Mouse (Mus musculus): Measurements from ENCODE around the gene Sprr2i. TPM values are rescaled to one million over a fixed set of nuclear protein-coding genes. Genes with fewer than 3 reads are reported as not detected.

The Sprr2i gene
- not detected for polyA plus RNA-seq (2014; fragmentation: Illumina TruSeq; extraction: RNeasy Lipid Tissue Mini Kit (QIAGEN cat#74804); ENCODE audit: low read depth, low replicate concordance)

DNA sequence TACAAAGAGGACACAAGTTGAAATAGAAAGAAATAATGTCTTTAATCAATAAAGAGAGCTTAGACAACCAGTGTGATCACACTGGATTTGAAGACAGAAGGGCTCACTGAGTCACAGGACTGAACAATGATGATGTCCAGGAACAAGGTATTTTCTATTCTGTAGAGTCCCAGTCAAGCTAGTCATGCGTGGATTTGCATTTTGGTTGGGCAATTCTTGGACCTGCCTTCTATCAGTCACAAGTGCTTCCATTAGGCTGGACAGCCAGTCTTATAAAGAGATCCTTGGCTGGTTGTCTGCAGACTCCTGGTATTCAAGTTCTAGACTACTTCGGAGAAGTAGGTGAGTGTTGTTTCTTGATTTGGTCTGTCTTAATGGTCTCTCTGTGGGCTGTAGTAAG lies at the start of gene Sprr2i:
Sprr2i (plus strand) TSS at position 301 of the 400 bp plus-strand sequence.

DNA sequence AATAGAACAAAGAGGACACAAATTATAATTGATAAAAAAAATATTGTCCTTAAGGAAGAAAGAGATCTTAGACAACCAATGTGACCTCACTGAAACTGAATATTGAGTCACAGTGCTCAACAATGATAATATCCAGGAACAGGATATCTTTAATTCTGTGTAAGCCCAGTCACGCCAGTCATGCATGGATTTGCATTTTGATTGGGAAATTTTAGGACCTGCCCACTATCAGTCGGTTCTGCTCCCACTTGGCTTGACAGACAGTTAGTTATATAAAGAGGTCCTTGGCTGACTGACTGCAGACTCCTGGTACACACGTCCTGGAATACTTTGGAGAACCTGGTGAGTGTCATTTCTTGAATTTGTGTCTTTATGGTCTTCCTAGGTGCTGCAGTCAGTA lies 42.9 kb upstream of the Sprr2i start, which contains the start of gene Sprr2f:
Sprr2f (plus strand) TSS at position 301 of the 400 bp plus-strand sequence.

DNA sequence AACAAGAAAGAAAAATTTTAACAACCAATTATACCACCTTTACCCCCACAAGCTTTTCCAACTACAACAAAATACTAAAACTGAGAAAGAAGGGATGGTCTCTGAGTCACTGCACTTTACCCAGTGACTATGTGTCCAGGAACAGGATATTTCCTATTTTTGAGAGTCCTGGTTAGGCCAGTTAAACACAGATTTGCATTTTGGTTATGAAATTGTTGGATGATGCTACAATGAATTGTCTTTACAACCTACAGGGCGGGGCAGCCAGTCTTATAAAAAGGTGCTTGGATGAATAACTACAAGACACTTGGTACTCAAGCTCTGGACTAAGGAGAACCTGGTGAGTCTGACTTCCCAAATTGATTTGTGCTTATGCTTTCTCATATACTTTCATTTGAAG lies 22.4 kb upstream of the Sprr2i start, which contains the start of gene Sprr2h:
Sprr2h (plus strand) TSS at position 301 of the 400 bp plus-strand sequence.

DNA sequence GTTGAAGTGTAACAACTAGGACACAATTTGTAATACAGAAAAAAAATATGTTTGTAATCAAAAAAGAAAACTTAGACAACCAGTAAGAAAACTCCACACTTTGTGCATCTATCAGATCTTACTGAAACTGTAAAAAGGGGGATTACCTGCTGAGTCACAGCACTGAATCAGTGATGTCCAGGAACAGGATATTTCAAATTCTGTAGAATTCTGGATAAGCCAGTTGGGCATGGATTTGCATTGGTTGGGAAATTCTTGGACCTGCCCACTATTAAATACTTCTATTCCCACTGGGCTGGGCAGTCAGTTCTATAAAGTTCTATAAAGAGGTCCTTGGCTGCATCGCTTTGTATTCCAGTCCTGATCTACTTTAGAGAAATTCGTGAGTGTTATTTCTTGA lies 10.0 kb downstream of the Sprr2i start, which contains the start of gene Sprr2j-ps:
Sprr2j-ps (plus strand) TSS at position 301 of the 400 bp plus-strand sequence.

DNA sequence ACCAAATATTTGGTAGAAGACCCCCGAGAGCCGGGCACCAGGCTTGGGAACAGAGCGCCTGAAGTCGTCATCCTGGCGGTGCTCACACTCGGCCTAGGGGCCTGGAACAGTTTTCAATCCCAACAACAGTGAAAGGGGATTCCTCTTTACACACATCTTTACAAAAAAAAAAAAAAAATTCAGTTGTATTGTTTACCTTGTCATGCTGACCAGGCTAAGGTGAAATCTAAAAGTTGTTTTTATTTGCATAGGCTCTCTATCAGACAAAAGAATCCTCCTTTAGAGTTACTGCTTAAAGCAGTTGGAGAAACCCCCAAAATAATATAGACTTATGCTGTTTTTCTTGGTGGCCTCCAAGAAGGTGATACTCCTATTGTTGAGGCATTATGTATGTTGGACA lies 21.5 kb downstream of the Sprr2i start, which contains the start of gene Gm9774:
Gm9774 (minus strand) TSS at position 101 of the 400 bp plus-strand sequence.

DNA sequence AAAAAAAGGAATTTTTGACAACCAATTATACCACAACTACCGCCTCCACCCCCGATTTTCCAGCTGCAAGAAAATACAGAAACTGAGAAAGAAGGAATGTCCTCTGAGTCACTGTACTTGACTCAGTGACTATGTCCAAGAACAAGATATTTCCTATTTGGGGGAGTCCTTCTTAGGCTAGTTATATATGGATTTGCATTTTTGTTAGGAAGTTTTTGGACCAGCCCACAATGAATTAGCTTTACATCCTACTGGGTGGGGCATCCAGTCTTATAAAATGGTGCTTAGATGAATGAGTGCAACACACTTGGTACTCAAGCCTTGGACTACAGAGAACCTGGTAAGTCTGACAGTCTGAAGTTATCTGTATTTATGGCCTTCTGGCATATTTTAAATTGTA lies 24.5 kb downstream of the Sprr2i start, which contains the start of gene Sprr2k:
Sprr2k (plus strand) TSS at position 301 of the 400 bp plus-strand sequence.

DNA sequence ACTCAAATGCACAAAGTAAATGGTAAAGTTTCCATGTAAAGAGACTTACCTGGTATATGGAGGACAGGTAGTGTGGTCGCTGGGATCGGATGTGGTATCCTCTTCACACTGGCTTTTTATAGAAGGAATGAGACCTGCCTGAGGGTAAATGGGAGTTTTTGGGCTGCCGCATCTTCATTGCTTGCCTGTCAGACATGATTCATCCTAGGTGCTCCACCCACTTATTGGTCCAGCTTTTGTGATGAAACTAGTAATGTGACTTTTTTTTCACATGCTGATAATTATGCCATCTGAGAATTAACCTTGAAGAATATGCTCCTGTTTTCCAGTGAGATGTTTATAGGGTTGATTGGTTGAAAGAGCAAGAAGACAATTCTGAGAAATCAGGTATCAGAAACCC lies 30.9 kb downstream of the Sprr2i start, which contains the start of gene Sprr1b:
Sprr1b (minus strand) TSS at position 101 of the 400 bp plus-strand sequence.

DNA sequence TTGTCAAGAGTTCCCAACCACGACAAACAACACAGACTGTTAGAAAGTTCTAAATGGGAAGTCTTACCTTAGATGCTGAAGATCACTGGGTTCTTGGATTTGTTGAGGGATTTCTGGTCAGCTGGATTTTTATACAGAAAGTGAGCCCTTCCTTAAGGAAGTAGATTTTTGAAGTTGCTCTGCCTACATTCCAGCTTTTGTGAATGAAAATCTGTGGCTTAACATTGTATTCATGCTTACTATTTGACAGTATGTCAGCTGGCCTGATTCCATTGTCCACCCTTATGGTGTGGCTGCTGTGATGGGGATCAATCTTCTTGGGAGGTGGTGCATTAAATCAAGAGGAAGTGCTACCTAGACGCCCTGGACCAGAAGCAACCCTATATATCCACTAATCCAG lies 50.8 kb downstream of the Sprr2i start, which contains the start of gene Sprr3:
Sprr3 (minus strand) TSS at position 101 of the 400 bp plus-strand sequence.

Other genes starting within 250 kb of the Sprr2i start
- gene Sprr2a1, start 192.2 kb upstream of the Sprr2i start, polyA plus RNA-seq (2014; fragmentation: Illumina TruSeq; extraction: RNeasy Lipid Tissue Mini Kit (QIAGEN cat#74804); ENCODE audit: low read depth, low replicate concordance), result 1.1 TPM
- gene Sprr2a2, start 192.1 kb upstream of the Sprr2i start, polyA plus RNA-seq (2014; fragmentation: Illumina TruSeq; extraction: RNeasy Lipid Tissue Mini Kit (QIAGEN cat#74804); ENCODE audit: low read depth, low replicate concordance), result 11.2 TPM
- 0.85 TPM for gene Sprr2a3, start 122.6 kb upstream of the Sprr2i start, polyA plus RNA-seq (2014; fragmentation: Illumina TruSeq; extraction: RNeasy Lipid Tissue Mini Kit (QIAGEN cat#74804); ENCODE audit: low read depth, low replicate concordance)
- not detected for gene Sprr2b, start 91.4 kb upstream of the Sprr2i start, polyA plus RNA-seq (2014; fragmentation: Illumina TruSeq; extraction: RNeasy Lipid Tissue Mini Kit (QIAGEN cat#74804); ENCODE audit: low read depth, low replicate concordance)
- gene Sprr2d, start 68.9 kb upstream of the Sprr2i start, polyA plus RNA-seq (2014; fragmentation: Illumina TruSeq; extraction: RNeasy Lipid Tissue Mini Kit (QIAGEN cat#74804); ENCODE audit: low read depth, low replicate concordance), result not detected
- not detected for gene Sprr2e, start 55.8 kb upstream of the Sprr2i start, polyA plus RNA-seq (2014; fragmentation: Illumina TruSeq; extraction: RNeasy Lipid Tissue Mini Kit (QIAGEN cat#74804); ENCODE audit: low read depth, low replicate concordance)
- gene Sprr2f, start 42.8 kb upstream of the Sprr2i start, polyA plus RNA-seq (2014; fragmentation: Illumina TruSeq; extraction: RNeasy Lipid Tissue Mini Kit (QIAGEN cat#74804); ENCODE audit: low read depth, low replicate concordance), result not detected
- not detected for gene Sprr2h, start 22.3 kb upstream of the Sprr2i start, polyA plus RNA-seq (2014; fragmentation: Illumina TruSeq; extraction: RNeasy Lipid Tissue Mini Kit (QIAGEN cat#74804); ENCODE audit: low read depth, low replicate concordance)
- not detected for gene Sprr2j-ps, start 10.1 kb downstream of the Sprr2i start, polyA plus RNA-seq (2014; fragmentation: Illumina TruSeq; extraction: RNeasy Lipid Tissue Mini Kit (QIAGEN cat#74804); ENCODE audit: low read depth, low replicate concordance)
- gene Gm9774, start 21.4 kb downstream of the Sprr2i start, polyA plus RNA-seq (2014; fragmentation: Illumina TruSeq; extraction: RNeasy Lipid Tissue Mini Kit (QIAGEN cat#74804); ENCODE audit: low read depth, low replicate concordance), result 4.8 TPM
- gene Sprr2k, start 24.6 kb downstream of the Sprr2i start, polyA plus RNA-seq (2014; fragmentation: Illumina TruSeq; extraction: RNeasy Lipid Tissue Mini Kit (QIAGEN cat#74804); ENCODE audit: low read depth, low replicate concordance), result not detected
- gene Sprr1b, start 30.8 kb downstream of the Sprr2i start, polyA plus RNA-seq (2014; fragmentation: Illumina TruSeq; extraction: RNeasy Lipid Tissue Mini Kit (QIAGEN cat#74804); ENCODE audit: low read depth, low replicate concordance), result not detected
- gene Sprr3, start 50.7 kb downstream of the Sprr2i start, polyA plus RNA-seq (2014; fragmentation: Illumina TruSeq; extraction: RNeasy Lipid Tissue Mini Kit (QIAGEN cat#74804); ENCODE audit: low read depth, low replicate concordance), result not detected
- gene Sprr1a, start 77.9 kb downstream of the Sprr2i start, polyA plus RNA-seq (2014; fragmentation: Illumina TruSeq; extraction: RNeasy Lipid Tissue Mini Kit (QIAGEN cat#74804); ENCODE audit: low read depth, low replicate concordance), result 9.1 TPM
- not detected for gene Sprr4, start 92.5 kb downstream of the Sprr2i start, polyA plus RNA-seq (2014; fragmentation: Illumina TruSeq; extraction: RNeasy Lipid Tissue Mini Kit (QIAGEN cat#74804); ENCODE audit: low read depth, low replicate concordance)
- not detected for gene 2310046K23Rik, start 126.5 kb downstream of the Sprr2i start, polyA plus RNA-seq (2014; fragmentation: Illumina TruSeq; extraction: RNeasy Lipid Tissue Mini Kit (QIAGEN cat#74804); ENCODE audit: low read depth, low replicate concordance)
- 0.24 TPM for gene Ivl, start 165.7 kb downstream of the Sprr2i start, polyA plus RNA-seq (2014; fragmentation: Illumina TruSeq; extraction: RNeasy Lipid Tissue Mini Kit (QIAGEN cat#74804); ENCODE audit: low read depth, low replicate concordance)
- 2.1 TPM for gene Smcp, start 181.0 kb downstream of the Sprr2i start, polyA plus RNA-seq (2014; fragmentation: Illumina TruSeq; extraction: RNeasy Lipid Tissue Mini Kit (QIAGEN cat#74804); ENCODE audit: low read depth, low replicate concordance)
- not detected for gene 2210017I01Rik, start 199.5 kb downstream of the Sprr2i start, polyA plus RNA-seq (2014; fragmentation: Illumina TruSeq; extraction: RNeasy Lipid Tissue Mini Kit (QIAGEN cat#74804); ENCODE audit: low read depth, low replicate concordance)
- not detected for gene Lce6a, start 213.7 kb downstream of the Sprr2i start, polyA plus RNA-seq (2014; fragmentation: Illumina TruSeq; extraction: RNeasy Lipid Tissue Mini Kit (QIAGEN cat#74804); ENCODE audit: low read depth, low replicate concordance)
- not detected for gene Lce1a1, start 240.3 kb downstream of the Sprr2i start, polyA plus RNA-seq (2014; fragmentation: Illumina TruSeq; extraction: RNeasy Lipid Tissue Mini Kit (QIAGEN cat#74804); ENCODE audit: low read depth, low replicate concordance)
- not detected for gene Lce1b, start 248.9 kb downstream of the Sprr2i start, polyA plus RNA-seq (2014; fragmentation: Illumina TruSeq; extraction: RNeasy Lipid Tissue Mini Kit (QIAGEN cat#74804); ENCODE audit: low read depth, low replicate concordance)